In the genomic region with DNA sequence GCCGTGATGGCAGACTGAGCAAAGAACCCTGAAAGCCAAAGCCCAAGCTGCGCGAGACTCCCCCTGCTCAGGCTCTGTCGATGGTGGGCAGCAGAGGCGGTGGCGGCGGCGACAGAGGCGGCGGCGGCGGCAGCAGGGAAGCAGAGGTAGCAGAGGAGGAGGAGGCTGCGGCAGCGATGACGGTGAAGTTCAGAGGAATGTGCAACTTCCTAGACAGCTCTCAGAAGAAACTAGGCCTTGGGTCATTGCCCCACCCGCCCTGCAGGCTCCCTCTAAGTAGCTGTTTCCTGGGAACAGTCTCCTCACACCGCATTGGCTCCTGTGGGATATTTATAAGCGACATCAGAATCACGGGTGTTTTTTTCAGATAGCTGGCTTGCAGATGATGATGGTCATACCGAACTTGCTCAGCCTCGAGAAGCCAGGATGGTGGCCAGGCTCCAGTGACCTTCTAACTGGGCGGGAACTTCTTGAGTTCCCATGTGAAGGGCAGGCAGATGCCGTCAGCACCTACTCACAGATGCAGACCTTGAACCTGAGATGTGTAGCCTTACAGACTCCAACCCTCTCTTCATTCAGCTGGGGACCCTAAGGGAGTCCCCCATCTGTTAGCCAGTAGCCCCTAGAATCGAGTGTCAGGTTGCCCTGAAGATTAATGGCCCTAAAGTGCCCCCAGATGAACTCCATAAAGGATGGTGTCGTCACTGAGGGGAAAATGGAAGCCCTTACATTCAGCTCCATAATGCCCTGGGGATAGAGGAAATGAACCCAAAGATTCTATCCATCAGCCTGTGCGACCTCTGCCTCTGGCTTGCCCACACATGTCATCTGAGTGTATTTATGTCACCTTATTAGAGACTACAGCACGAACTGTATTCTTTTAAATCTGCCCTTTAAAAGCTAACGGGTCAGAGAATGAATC, we compare ENCODE assay signal across 15 mouse cellular contexts. TPM values are rescaled to one million over a fixed set of nuclear protein-coding genes. Genes with fewer than 3 reads are reported as not detected.
DNase-seq lines count a peak whose midpoint lies in the region; ATAC-seq lines count a peak whose summit lies in the region.
"Had no signal": no experiment of that assay in that cellular context is flagged by ENCODE, and none has a peak within 500 bp of the region (broad histone marks: within the 10 kb centered on the region; RNA-seq: fewer than 3 reads in every experiment).

No protein-coding gene starts in this region.

- H3K9me3 ChIP-seq in heart, embryonic 13.5 days: no peaks in the 10 kb centered on the region
- H3K9me3 ChIP-seq in midbrain, embryonic 16.5 days (replicated peaks; ENCODE audit: control insufficient read depth, low read length, poor library complexity, severe bottlenecking): no peaks in the 10 kb centered on the region
- no peaks in the 10 kb centered on the region for H3K9me3 ChIP-seq in midbrain, embryonic 13.5 days
- H3K9me3 ChIP-seq in hindbrain, embryonic 13.5 days: no peaks in the 10 kb centered on the region
- no peaks in the 10 kb centered on the region for H3K9me3 ChIP-seq in stomach, embryonic 16.5 days (replicated peaks; ENCODE audit: control insufficient read depth, low read length)
- H3K9me3 ChIP-seq: embryonic facial prominence, embryonic 15.5 days had no signal

- peak overlapping the region; percentile 45 for H3K9ac ChIP-seq in heart, embryonic 13.5 days
- H3K9ac ChIP-seq in midbrain, embryonic 16.5 days (ENCODE audit: low read depth, low read length): no peak overlapping the region
- H3K9ac ChIP-seq in midbrain, embryonic 13.5 days (replicated peaks): no peak overlapping the region
- H3K9ac ChIP-seq in hindbrain, embryonic 13.5 days: no peak overlapping the region
- 0 out of 2 replicates have a peak overlapping the region, but pooled peaks have one; percentile 47 for H3K9ac ChIP-seq in stomach, embryonic 16.5 days (ENCODE audit: low read length)
- H3K9ac ChIP-seq: embryonic facial prominence, embryonic 15.5 days had no signal

- no peak overlapping the region for H3K27ac ChIP-seq in heart, embryonic 13.5 days (replicated peaks)
- H3K27ac ChIP-seq in midbrain, embryonic 16.5 days (ENCODE audit: low read length): no peak overlapping the region
- no peak overlapping the region for H3K27ac ChIP-seq in midbrain, embryonic 13.5 days
- H3K27ac ChIP-seq in hindbrain, embryonic 13.5 days: no peak overlapping the region
- H3K27ac ChIP-seq in stomach, embryonic 16.5 days (ENCODE audit: low read length): no peak overlapping the region
- H3K27ac ChIP-seq: embryonic facial prominence, embryonic 15.5 days had no signal

- no peak for DNase-seq in heart, postnatal 36 days
- no peak for DNase-seq in gastrocnemius, adult 18-20 months (ENCODE audit: low spot score)
- DNase-seq in layer of hippocampus, adult 9-10 months (ENCODE audit: low spot score): no peak
- DNase-seq: cerebellum, adult 11 months; thymus, adult 2 months had no signal

- peaks cover 5% of the 10 kb centered on the region for H3K36me3 ChIP-seq in heart, embryonic 13.5 days
- H3K36me3 ChIP-seq in midbrain, embryonic 16.5 days (ENCODE audit: control insufficient read depth, insufficient read depth, low read length): peaks cover 3% of the 10 kb centered on the region; the same call in 1 of the 2 replicates
- H3K36me3 ChIP-seq in midbrain, embryonic 13.5 days: peaks cover 4% of the 10 kb centered on the region
- peaks cover 4% of the 10 kb centered on the region for H3K36me3 ChIP-seq in hindbrain, embryonic 13.5 days
- H3K36me3 ChIP-seq in stomach, embryonic 16.5 days (ENCODE audit: control insufficient read depth, insufficient read depth, low read length): 0 out of 2 replicates have a peak, but pooled peaks cover under 1% of the 10 kb centered on the region

- WGBS in heart, embryonic 13.5 days: 37% methylated on average over 28 of the region's 28 CpGs
- WGBS in midbrain, embryonic 16.5 days: 65% methylated on average over 28 of the region's 28 CpGs
- WGBS in midbrain, embryonic 13.5 days: 73% methylated on average over 28 of the region's 28 CpGs
- WGBS in hindbrain, embryonic 13.5 days: 60% methylated on average over 27 of the region's 28 CpGs
- WGBS in stomach, embryonic 16.5 days: 47% methylated on average over 28 of the region's 28 CpGs

- H3K4me2 ChIP-seq in heart, embryonic 13.5 days: peak overlapping the region; percentile 59
- H3K4me2 ChIP-seq in midbrain, embryonic 16.5 days (ENCODE audit: low read length): 0 out of 2 replicates have a peak overlapping the region, but pooled peaks have one; percentile 6
- no peak overlapping the region for H3K4me2 ChIP-seq in midbrain, embryonic 13.5 days (replicated peaks)
- H3K4me2 ChIP-seq in hindbrain, embryonic 13.5 days: 0 out of 2 replicates have a peak overlapping the region, but pooled peaks have one; percentile 4
- H3K4me2 ChIP-seq in stomach, embryonic 16.5 days (ENCODE audit: low read depth, low read length): no peak overlapping the region
- H3K4me2 ChIP-seq: embryonic facial prominence, embryonic 15.5 days; liver, embryonic 11.5 days had no signal

- H3K4me1 ChIP-seq in heart, embryonic 13.5 days: peaks cover 12% of the 10 kb centered on the region
- H3K4me1 ChIP-seq in midbrain, embryonic 16.5 days (ENCODE audit: control insufficient read depth, insufficient read depth, low read length): no peaks in the 10 kb centered on the region
- H3K4me1 ChIP-seq in midbrain, embryonic 13.5 days (replicated peaks): no peaks in the 10 kb centered on the region
- peaks cover 5% of the 10 kb centered on the region; the same call in 1 of the 2 replicates for H3K4me1 ChIP-seq in hindbrain, embryonic 13.5 days (replicated peaks)
- H3K4me1 ChIP-seq in stomach, embryonic 16.5 days (ENCODE audit: control insufficient read depth, insufficient read depth, low read length): peaks cover 5% of the 10 kb centered on the region; the same call in 1 of the 2 replicates

- H3K27me3 ChIP-seq in heart, embryonic 13.5 days (replicated peaks): peaks cover 21% of the 10 kb centered on the region
- no peaks in the 10 kb centered on the region for H3K27me3 ChIP-seq in midbrain, embryonic 16.5 days (ENCODE audit: control insufficient read depth, insufficient read depth, low read depth, low read length)
- H3K27me3 ChIP-seq in midbrain, embryonic 13.5 days: no peaks in the 10 kb centered on the region; the same call in 1 of the 2 replicates
- H3K27me3 ChIP-seq in hindbrain, embryonic 13.5 days: 0 out of 2 replicates have a peak, but pooled peaks cover 6% of the 10 kb centered on the region
- no peaks in the 10 kb centered on the region for H3K27me3 ChIP-seq in stomach, embryonic 16.5 days (ENCODE audit: control insufficient read depth, insufficient read depth, low read length)
- H3K27me3 ChIP-seq: embryonic facial prominence, embryonic 15.5 days had no signal

- no peak for ATAC-seq in heart, embryonic 13.5 days (ENCODE audit: extremely low read depth, insufficient number of reproducible peaks, low FRiP score, low TSS enrichment)
- no peak for ATAC-seq in midbrain, embryonic 16.5 days
- ATAC-seq in midbrain, embryonic 13.5 days: no peak
- no peak for ATAC-seq in hindbrain, embryonic 13.5 days (ENCODE audit: low FRiP score)
- no peak for ATAC-seq in stomach, embryonic 16.5 days (ENCODE audit: insufficient read depth, low FRiP score)

- intact Hi-C loops in heart, postnatal 36 days (cut with DNase I): no loop called here

- H3K4me3 ChIP-seq in heart, embryonic 13.5 days: peak overlapping the region; percentile 24
- H3K4me3 ChIP-seq in midbrain, embryonic 16.5 days (ENCODE audit: low read depth, low read length): no peak overlapping the region
- H3K4me3 ChIP-seq in midbrain, embryonic 13.5 days (replicated peaks): no peak overlapping the region
- no peak overlapping the region for H3K4me3 ChIP-seq in hindbrain, embryonic 13.5 days
- no peak overlapping the region for H3K4me3 ChIP-seq in stomach, embryonic 16.5 days (replicated peaks; ENCODE audit: low read length)
- H3K4me3 ChIP-seq: embryonic facial prominence, embryonic 15.5 days had no signal

RNA-seq across cellular contexts. Expression of a gene that starts 12.9 kb away (rescaled TPM):
- polyA plus RNA-seq in heart, embryonic 13.5 days (2015; fragmentation: Nextera tagmentation; extraction: Ambion mirVana): 95.5 and 111 TPM in 2 replicates
- 10 to 100 TPM; 44.8 to 45.3 TPM for total RNA-seq in heart, postnatal 36 days (2021)
- polyA plus RNA-seq in midbrain, embryonic 16.5 days (2015; fragmentation: Nextera tagmentation; extraction: Ambion mirVana): 132 and 139 TPM in 2 replicates
- polyA plus RNA-seq in midbrain, embryonic 13.5 days (2015; fragmentation: Nextera tagmentation; extraction: Ambion mirVana): 135 and 142 TPM in 2 replicates
- polyA plus RNA-seq in hindbrain, embryonic 13.5 days (2015; fragmentation: Nextera tagmentation; extraction: Ambion mirVana): 140 and 146 TPM in 2 replicates
- polyA plus RNA-seq in stomach, embryonic 16.5 days (2015; fragmentation: Nextera tagmentation; extraction: Ambion mirVana): 140 and 160 TPM in 2 replicates
- 10 to 100 TPM; 43.1 to 44.7 TPM for total RNA-seq in gastrocnemius, adult 18-20 months (2021)

RNA-seq across cellular contexts. Expression of a gene that starts 26.8 kb away (rescaled TPM):
- not detected in 2 replicates for polyA plus RNA-seq in heart, embryonic 13.5 days (2015; fragmentation: Nextera tagmentation; extraction: Ambion mirVana)
- total RNA-seq in heart, postnatal 36 days (2021): not detected
- not detected in 2 replicates for polyA plus RNA-seq in midbrain, embryonic 16.5 days (2015; fragmentation: Nextera tagmentation; extraction: Ambion mirVana)
- polyA plus RNA-seq in midbrain, embryonic 13.5 days (2015; fragmentation: Nextera tagmentation; extraction: Ambion mirVana): not detected in 2 replicates
- not detected in 2 replicates for polyA plus RNA-seq in hindbrain, embryonic 13.5 days (2015; fragmentation: Nextera tagmentation; extraction: Ambion mirVana)
- polyA plus RNA-seq in stomach, embryonic 16.5 days (2015; fragmentation: Nextera tagmentation; extraction: Ambion mirVana): not detected in 2 replicates
- total RNA-seq in gastrocnemius, adult 18-20 months (2021): not detected
- total RNA-seq: layer of hippocampus, postnatal 10 days; megakaryocyte-erythroid progenitor cell, adult 5-6 weeks had no signal
- polyA plus RNA-seq: embryonic facial prominence, embryonic 15.5 days; liver, embryonic 11.5 days; neural tube, embryonic 14.5 days; thymus, adult 2 months had no signal

Comparison
In these comparisons a context has a peak if more than half of its experiments do, and no peak if none do; other contexts are left out.
1. H3K4me2 ChIP-seq: peak in heart, embryonic 13.5 days (single experiment), midbrain, embryonic 16.5 days (single experiment) and hindbrain, embryonic 13.5 days (single experiment); none in midbrain, embryonic 13.5 days (single experiment) and stomach, embryonic 16.5 days (single experiment).
2. H3K9ac ChIP-seq: peak in heart, embryonic 13.5 days (single experiment) and stomach, embryonic 16.5 days (single experiment); none in midbrain, embryonic 16.5 days (single experiment), midbrain, embryonic 13.5 days (single experiment) and hindbrain, embryonic 13.5 days (single experiment).